Comparison of ENCODE assay signal across 22 mouse cellular contexts in genomic region chr1:93453721-93454255, GRCm38 (mm10). TPM values are rescaled to one million over a fixed set of nuclear protein-coding genes. Genes with fewer than 3 reads are reported as not detected.
DNase-seq lines count a peak whose midpoint lies in the region; ATAC-seq and TF ChIP-seq lines count a peak whose summit lies in the region.
"Had no signal": no experiment of that assay in that cellular context is flagged by ENCODE, and none has a peak within 500 bp of the region (broad histone marks: within the 10 kb centered on the region; RNA-seq: fewer than 3 reads in every experiment).

No protein-coding gene starts in this region.

- TF ChIP-seq EP300 in MEL (IDR thresholded peaks at IDR 0.05; ENCODE audit: low read depth in 1 of 2, low read length in 2 of 2), result no peak

- H3K27me3 ChIP-seq in heart, embryonic 12.5 days (replicated peaks), result no peaks in the 10 kb centered on the region
- H3K27me3 ChIP-seq in kidney, embryonic 15.5 days, result no peaks in the 10 kb centered on the region
- H3K27me3 ChIP-seq in MEL (ENCODE audit: control insufficient read depth in 1 of 2, insufficient read depth in 2 of 2, low read length in 2 of 2), result no peaks in the 10 kb centered on the region
- H3K27me3 ChIP-seq: embryonic facial prominence, embryonic 12.5 days; forebrain, embryonic 13.5 days; limb, embryonic 13.5 days; liver, embryonic 15.5 days; Patski had no signal

- H3K4me3 ChIP-seq in heart, embryonic 12.5 days, result no peak overlapping the region
- no peak overlapping the region for H3K4me3 ChIP-seq in kidney, embryonic 15.5 days (replicated peaks)
- no peak overlapping the region for H3K4me3 ChIP-seq in MEL (ENCODE audit: control insufficient read depth in 1 of 2, insufficient read depth in 1 of 2, low read depth in 2 of 2, low read length in 2 of 2)
- H3K4me3 ChIP-seq in layer of hippocampus, adult 2 months, result no peak overlapping the region
- H3K4me3 ChIP-seq: embryonic facial prominence, embryonic 12.5 days; erythroblast, embryonic 14.5 days; forebrain, embryonic 13.5 days; limb, embryonic 13.5 days; liver, embryonic 15.5 days had no signal

- no peak overlapping the region for H3K9ac ChIP-seq in heart, embryonic 12.5 days
- H3K9ac ChIP-seq in kidney, embryonic 15.5 days, result no peak overlapping the region
- no peak overlapping the region for H3K9ac ChIP-seq in MEL (ENCODE audit: control insufficient read depth, low read depth, low read length, poor library complexity, severe bottlenecking)
- H3K9ac ChIP-seq: embryonic facial prominence, embryonic 12.5 days; forebrain, embryonic 13.5 days; hindbrain, embryonic 14.5 days; limb, embryonic 13.5 days; liver, embryonic 15.5 days had no signal

- no peaks in the 10 kb centered on the region for H3K9me3 ChIP-seq in heart, embryonic 12.5 days (replicated peaks)
- no peaks in the 10 kb centered on the region for H3K9me3 ChIP-seq in kidney, embryonic 15.5 days (replicated peaks)
- no peaks in the 10 kb centered on the region for H3K9me3 ChIP-seq in MEL (replicated peaks; ENCODE audit: insufficient read depth, low read length)
- H3K9me3 ChIP-seq: embryonic facial prominence, embryonic 12.5 days; forebrain, embryonic 13.5 days; limb, embryonic 13.5 days; liver, embryonic 15.5 days had no signal

- H3K79me2 ChIP-seq in MEL (ENCODE audit: control insufficient read depth, insufficient read depth, low read length, poor library complexity), result peaks cover 31% of the 10 kb centered on the region

- peak overlapping the region; percentile 12 for H3K27ac ChIP-seq in heart, embryonic 12.5 days (ENCODE audit: poor library complexity, severe bottlenecking)
- H3K27ac ChIP-seq in kidney, embryonic 15.5 days, result no peak overlapping the region
- H3K27ac ChIP-seq in MEL (ENCODE audit: control insufficient read depth, low read depth, low read length), result no peak overlapping the region
- H3K27ac ChIP-seq in layer of hippocampus, adult 2 months, result no peak overlapping the region
- H3K27ac ChIP-seq: embryonic facial prominence, embryonic 12.5 days; forebrain, embryonic 13.5 days; hindbrain, embryonic 14.5 days; limb, embryonic 13.5 days; liver, embryonic 15.5 days; macrophage had no signal

- no peaks in the 10 kb centered on the region for H3K36me3 ChIP-seq in heart, embryonic 12.5 days
- H3K36me3 ChIP-seq in kidney, embryonic 15.5 days, result no peaks in the 10 kb centered on the region
- H3K36me3 ChIP-seq in MEL (ENCODE audit: control insufficient read depth in 1 of 2, insufficient read depth in 2 of 2, low read length in 2 of 2), result peaks cover 12% of the 10 kb centered on the region in 2 experiments
- H3K36me3 ChIP-seq: embryonic facial prominence, embryonic 12.5 days; limb, embryonic 13.5 days; liver, embryonic 15.5 days had no signal

- no peak overlapping the region for H3K4me2 ChIP-seq in heart, embryonic 12.5 days
- no peak overlapping the region for H3K4me2 ChIP-seq in kidney, embryonic 15.5 days
- H3K4me2 ChIP-seq: embryonic facial prominence, embryonic 12.5 days; forebrain, embryonic 13.5 days; hindbrain, embryonic 14.5 days; limb, embryonic 13.5 days; liver, embryonic 15.5 days; midbrain, embryonic 11.5 days had no signal

- no peak for TF ChIP-seq RAD21 in MEL (IDR thresholded peaks at IDR 0.05; ENCODE audit: low read depth, low read length)

- no peak for TF ChIP-seq CTCF in MEL (IDR thresholded peaks at IDR 0.05 in 2 of 3, conservative IDR thresholded peaks at IDR 0.05 in 1 of 3; ENCODE audit: control insufficient read depth in 1 of 3, insufficient read depth in 1 of 3, low read depth in 2 of 3, low read length in 3 of 3, poor library complexity in 1 of 3, severe bottlenecking in 1 of 3)
- no peak for TF ChIP-seq CTCF in layer of hippocampus, adult 2 months (conservative IDR thresholded peaks at IDR 0.05)

- no peak for DNase-seq in heart, postnatal 4 days
- DNase-seq in kidney, adult 18-20 months, result peak; percentile 10
- DNase-seq in MEL (ENCODE audit: low read depth, low spot score), result no peak
- peak; percentile 47 for DNase-seq in adrenal gland, postnatal 14 days
- DNase-seq in layer of hippocampus, adult 2 months (ENCODE audit: low spot score in 2 of 2), result no peak
- DNase-seq: cerebellum, adult 11 months; cerebellum, postnatal 10 days; gastrocnemius, postnatal 14 days; retina, postnatal 1 day; right cerebral cortex, postnatal 4 days had no signal

- H3K4me1 ChIP-seq in heart, embryonic 12.5 days (replicated peaks), result peaks cover 19% of the 10 kb centered on the region
- no peaks in the 10 kb centered on the region for H3K4me1 ChIP-seq in kidney, embryonic 15.5 days
- H3K4me1 ChIP-seq in MEL (ENCODE audit: control insufficient read depth in 1 of 2, insufficient read depth in 2 of 2, low read length in 2 of 2), result peaks cover 6 to 8% of the 10 kb centered on the region in 2 experiments; a peak in 3 of 4 replicates
- H3K4me1 ChIP-seq: embryonic facial prominence, embryonic 12.5 days; forebrain, embryonic 13.5 days; limb, embryonic 13.5 days; liver, embryonic 15.5 days had no signal

- no peak for TF ChIP-seq POLR2A in MEL (IDR thresholded peaks at IDR 0.05; ENCODE audit: control insufficient read depth in 1 of 2, insufficient read depth in 1 of 2, low read depth in 1 of 2, low read length in 2 of 2, poor library complexity in 1 of 2)

- ATAC-seq in heart, embryonic 12.5 days (ENCODE audit: insufficient number of reproducible peaks, low FRiP score), result no peak
- no peak for ATAC-seq in kidney, embryonic 15.5 days (replicated peaks; ENCODE audit: low FRiP score)
- ATAC-seq: forebrain, embryonic 13.5 days; intestine, embryonic 16.5 days; Patski had no signal

TF ChIP-seq in MEL, 35 proteins besides CTCF, POLR2A, EP300 and RAD21:
- TF ChIP-seq SIN3A (IDR thresholded peaks at IDR 0.05; ENCODE audit: low read length), result 0 out of 2 replicates have a peak, but pooled peaks have one; percentile 15
- peak; percentile 23; the same call in 1 of the 2 replicates for TF ChIP-seq USF1 (IDR thresholded peaks at IDR 0.05; ENCODE audit: low read depth, low read length)
- no peak for TF ChIP-seq KAT2A (conservative IDR thresholded peaks at IDR 0.05; ENCODE audit: low read depth, low read length)
- TF ChIP-seq RCOR1 (IDR thresholded peaks at IDR 0.05; ENCODE audit: low read depth, low read length), result 0 out of 2 replicates have a peak, but pooled peaks have one; percentile 44
- TF ChIP-seq TBP (IDR thresholded peaks at IDR 0.05; ENCODE audit: low read depth, low read length), result no peak
- TF ChIP-seq ELF1 (IDR thresholded peaks at IDR 0.05; ENCODE audit: low read depth, low read length), result no peak
- TF ChIP-seq CHD1 (IDR thresholded peaks at IDR 0.05; ENCODE audit: low read depth, low read length), result no peak
- TF ChIP-seq JUND (IDR thresholded peaks at IDR 0.05; ENCODE audit: low read depth, low read length), result no peak
- TF ChIP-seq POLR2AphosphoS5 (IDR thresholded peaks at IDR 0.05; ENCODE audit: borderline replicate concordance, low read depth, low read length), result no peak

RNA-seq across cellular contexts. Expression of gene Hdlbp, which starts 24.8 kb away (rescaled TPM):
- polyA plus RNA-seq in heart, embryonic 12.5 days (2016; fragmentation: Nextera tagmentation; extraction: Ambion mirVana), result 166 and 168 TPM in 2 replicates
- total RNA-seq in heart, postnatal 4 days (2021), result 100 to 1,000 TPM; 317 to 330 TPM
- 154 and 158 TPM in 2 replicates for polyA plus RNA-seq in kidney, embryonic 15.5 days (2015; fragmentation: Nextera tagmentation; extraction: Ambion mirVana)
- total RNA-seq in MEL (2012; rRNA removed), result 141 and 160 TPM in 2 replicates
- polyA plus RNA-seq in MEL (2012; ENCODE audit: insufficient read depth in 1 of 2, insufficient read length in 2 of 2, low read depth in 1 of 2, low replicate concordance in 2 of 2, missing spikeins in 1 of 2), result 1,000 to 10,000 TPM in 1 of 2 experiments, 100 to 1,000 TPM in 1; 271 to 1,954 TPM
- total RNA-seq in adrenal gland, postnatal 14 days (2021), result 321 and 334 TPM in 2 replicates
- 100 to 1,000 TPM; 137 to 148 TPM for total RNA-seq in layer of hippocampus, adult 2 months (2021)

RNA-seq across cellular contexts. Expression of gene Farp2, which starts 58.1 kb away (rescaled TPM):
- 4.2 and 5.4 TPM in 2 replicates for polyA plus RNA-seq in heart, embryonic 12.5 days (2016; fragmentation: Nextera tagmentation; extraction: Ambion mirVana)
- total RNA-seq in heart, postnatal 4 days (2021), result 10 to 100 TPM; 15.3 to 16.8 TPM
- polyA plus RNA-seq in kidney, embryonic 15.5 days (2015; fragmentation: Nextera tagmentation; extraction: Ambion mirVana), result 7.9 and 9.2 TPM in 2 replicates
- total RNA-seq in MEL (2012; rRNA removed), result 10.8 and 12.0 TPM in 2 replicates
- polyA plus RNA-seq in MEL (2012; ENCODE audit: insufficient read depth in 1 of 2, insufficient read length in 2 of 2, low read depth in 1 of 2, low replicate concordance in 2 of 2, missing spikeins in 1 of 2), result 1 to 10 TPM in 1 of 2 experiments, not detected in 1; 9.7 TPM
- total RNA-seq in adrenal gland, postnatal 14 days (2021), result 17.3 and 19.5 TPM in 2 replicates
- total RNA-seq in layer of hippocampus, adult 2 months (2021), result 10 to 100 TPM; 12.0 to 12.6 TPM
- polyA plus RNA-seq: erythroblast, embryonic 14.5 days had no signal

Comparison
In these comparisons a context has a peak if more than half of its experiments do, and no peak if none do; other contexts are left out.
1. DNase-seq: peak in kidney, adult 18-20 months (single experiment) and adrenal gland, postnatal 14 days (single experiment); none in heart, postnatal 4 days (single experiment), MEL (single experiment) and layer of hippocampus, adult 2 months (0 of 2).